Mouse (Mus musculus) heart, adult 11 months (tissue): ENCODE measurements at regions not wholly inside any gene's neighbourhood (a gene's known extent, or its start where the extent isn't known, plus 50 kb on each side); places are given as distances from the start of the nearest gene placed in this dataset.

ENCODE experiments used
- DNase-seq: peaks from one replicate; pipeline ENCODE4 v3.0.0; 2022

DNA sequence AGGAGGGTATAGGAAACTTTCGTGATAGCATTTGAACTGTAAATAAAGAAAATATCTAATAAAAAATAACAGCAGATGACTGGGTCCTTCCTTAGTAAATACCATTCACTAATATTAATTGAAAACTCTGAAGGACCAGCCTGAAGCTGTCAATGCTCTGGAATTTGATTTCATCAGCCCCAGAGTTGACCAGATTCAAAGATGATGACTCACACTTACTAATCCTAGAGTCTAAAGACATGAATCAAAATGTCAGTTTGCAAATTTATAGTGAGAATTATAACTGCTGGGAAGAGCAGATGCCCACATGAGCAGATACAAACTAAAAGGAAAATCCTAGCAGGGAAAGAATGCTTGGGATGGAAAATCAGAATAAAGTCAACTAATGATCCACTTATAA lies 77.8 kb upstream of the Tac1 start:
- DNase-seq, result no peak

DNA sequence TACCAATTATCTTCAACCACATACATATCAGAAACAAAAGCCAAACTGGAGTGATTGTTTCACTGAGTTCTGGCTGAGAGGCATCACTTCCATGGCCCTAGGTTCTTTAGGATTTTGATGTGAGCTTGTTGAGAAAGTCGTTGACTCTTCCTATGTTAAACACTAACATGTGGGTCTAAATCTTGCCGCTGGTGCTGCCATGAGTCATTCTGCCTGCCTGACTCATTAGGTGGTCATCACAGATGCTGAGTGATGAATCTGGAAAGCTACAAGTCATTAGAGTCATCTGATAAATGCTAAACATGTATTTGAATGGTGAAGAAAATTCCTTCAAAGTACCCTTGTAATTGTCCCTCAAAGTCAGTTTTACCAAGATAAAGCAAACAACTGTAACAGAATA lies 60.4 kb upstream of the Tac1 start:
- no peak for DNase-seq

DNA sequence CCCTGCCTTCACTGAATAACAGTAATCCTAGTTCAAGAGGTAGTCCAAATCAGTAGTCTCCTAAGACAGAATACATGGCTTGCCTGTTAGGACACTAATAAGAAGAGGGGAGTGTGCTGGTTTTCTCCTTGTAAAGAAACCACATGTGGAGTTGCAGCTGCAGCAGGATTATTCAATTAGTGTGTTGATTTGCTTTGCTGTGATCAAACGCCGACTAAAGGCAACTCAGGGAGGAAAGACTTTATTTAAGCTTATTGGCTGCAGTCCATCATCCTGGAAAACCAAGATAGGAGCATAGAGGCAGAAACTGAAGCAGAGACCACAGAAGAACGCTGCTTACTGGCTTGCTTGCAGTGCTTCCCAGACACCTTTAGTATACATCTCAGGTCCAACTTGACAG lies 57.9 kb upstream of the Tac1 start:
- DNase-seq, result no peak
